Mouse (Mus musculus): ENCODE results near the gene Zfp672.

- TF ChIP-seq POLR2A (IDR thresholded peaks at IDR 0.05; ENCODE audit: extremely low read depth, insufficient read depth, low read length) = no peak
- TF ChIP-seq CTCF (IDR thresholded peaks at IDR 0.05; ENCODE audit: low read depth, low read length) = no peak
Measured at GRCm38 (mm10) chr11:58364454-58364853, 34.3 kb upstream of the Zfp672 start.

All from liver, adult 2 months (tissue).